Mouse (Mus musculus): ENCODE measurements around the gene Mcm7. TPM values are rescaled to one million over a fixed set of nuclear protein-coding genes. Genes with fewer than 3 reads are reported as not detected.

Gene Mcm7
- polyA plus RNA-seq, 1 experiment from 2014 or later: 225 TPM

DNA sequence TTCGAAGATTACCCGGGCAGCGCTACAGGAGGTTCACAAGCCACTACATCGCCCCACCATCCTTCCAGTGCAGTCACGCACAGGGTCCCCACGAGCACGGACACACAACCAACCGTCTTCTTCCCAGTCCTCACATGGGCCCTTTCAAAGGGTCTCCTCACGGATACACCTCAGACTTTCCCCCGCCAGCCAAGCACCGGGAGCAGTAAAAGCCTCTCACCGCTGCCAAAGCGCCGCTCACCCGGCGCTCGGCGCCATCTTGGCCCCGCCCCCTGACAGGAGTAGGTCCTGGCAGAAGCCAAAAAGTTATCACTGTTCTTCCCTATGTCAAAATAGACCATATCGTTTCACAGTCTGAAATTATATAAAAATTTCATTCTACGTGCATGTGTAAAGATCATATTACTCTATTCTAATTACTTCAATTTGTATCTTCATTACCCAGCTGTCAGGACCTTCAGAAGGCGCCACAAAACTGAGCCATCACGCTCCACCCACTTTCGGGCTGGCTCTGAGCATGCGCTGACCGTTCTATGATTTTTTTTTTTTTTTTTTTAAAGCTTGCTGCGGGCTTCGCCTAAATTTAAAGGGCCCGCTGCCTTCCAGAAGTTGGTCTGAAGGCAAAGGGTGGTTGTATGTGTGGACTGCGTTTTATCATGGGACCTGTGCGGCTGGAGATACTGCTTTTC, 14.9 kb upstream of the Mcm7 start, which contains the start of the genes Taf6 and Cnpy4:
Taf6 (minus strand) TSS at position 502 of the 689 bp plus-strand sequence.
Cnpy4 (plus strand) TSS at position 536 of the 689 bp plus-strand sequence.
- peaks cover 12% of the 10 kb centered on the region; the same call in 1 of the 2 replicates for H3K4me1 ChIP-seq
- H3K27ac ChIP-seq: peak within 1 kb of the TSS; percentile 93
- H3K9me3 ChIP-seq: no peaks in the 10 kb centered on the region
- H3K27me3 ChIP-seq (ENCODE audit: insufficient read depth, poor library complexity, severe bottlenecking): no peaks in the 10 kb centered on the region
- WGBS: under 1% methylated on average over 31 of the region's 31 CpGs
- peak; percentile 91 for DNase-seq (ENCODE audit: low spot score)
- H3K4me3 ChIP-seq: peak within 1 kb of the TSS; percentile 73
- peaks cover 46% of the 10 kb centered on the region for H3K36me3 ChIP-seq

GRCm38 (mm10) chr5:138173217-138173616, 995 bp upstream of the Mcm7 start:
- Histone ChIP-seq H3K4me1 (peaks cover 16% of the 10 kb centered on the region), H3K4me3 (no peak overlapping the region), H3K9me3 (no peaks in the 10 kb centered on the region), H3K27me3 (ENCODE audit: insufficient read depth, poor library complexity, severe bottlenecking) (no peaks in the 10 kb centered on the region), H3K36me3 (peaks cover 63% of the 10 kb centered on the region), H3K27ac (no peak overlapping the region)
- no peak for DNase-seq (ENCODE audit: low spot score)
- 89% methylated on average over 3 of the region's 3 CpGs for WGBS

DNA sequence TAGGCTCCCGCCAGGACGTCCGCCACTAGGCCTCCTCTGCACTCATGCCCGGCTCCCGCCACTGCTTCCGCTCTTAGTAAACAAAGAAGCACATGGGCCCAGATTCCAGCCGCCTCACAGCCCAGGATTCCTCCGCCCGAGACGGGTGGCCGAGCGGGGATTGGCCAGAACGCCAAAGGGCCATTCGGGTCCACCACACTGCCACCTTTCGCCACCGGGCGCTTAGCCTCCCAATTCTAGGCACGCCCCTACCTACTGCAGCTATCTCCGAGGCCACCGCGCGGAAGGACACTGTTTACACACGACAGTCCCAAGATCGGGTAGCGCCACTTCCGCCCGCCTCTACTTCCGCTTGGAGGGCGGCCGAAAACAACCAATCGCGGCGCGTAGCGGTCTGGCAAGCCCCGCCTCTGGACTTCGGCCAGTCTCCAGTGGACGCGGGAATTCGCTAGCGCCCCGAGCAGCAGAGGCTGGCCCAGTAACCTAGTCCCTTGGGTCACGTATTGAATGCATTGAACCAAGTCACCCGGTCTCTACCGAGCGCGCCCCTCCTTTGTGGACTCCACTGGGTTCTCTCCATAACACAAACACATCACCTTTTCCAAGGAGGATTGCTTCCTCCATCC, 1.2 kb downstream of the Mcm7 start:
- peaks cover 16% of the 10 kb centered on the region for H3K4me1 ChIP-seq
- peaks cover 65% of the 10 kb centered on the region for H3K36me3 ChIP-seq
- peak; percentile 99 for DNase-seq (ENCODE audit: low spot score)
- peak overlapping the region; percentile 85 for H3K4me3 ChIP-seq
- H3K27ac ChIP-seq: peak overlapping the region; percentile 93
- under 1% methylated on average over 47 of the region's 47 CpGs for WGBS
- no peaks in the 10 kb centered on the region for H3K9me3 ChIP-seq
- H3K27me3 ChIP-seq (ENCODE audit: insufficient read depth, poor library complexity, severe bottlenecking): no peaks in the 10 kb centered on the region

- Histone ChIP-seq H3K27ac (no peak overlapping the region; the same call in 1 of the 2 replicates), H3K36me3 (peaks cover 77% of the 10 kb centered on the region), H3K27me3 (ENCODE audit: insufficient read depth, poor library complexity, severe bottlenecking) (no peaks in the 10 kb centered on the region), H3K4me3 (no peak overlapping the region), H3K4me1 (peaks cover 16% of the 10 kb centered on the region), H3K9me3 (no peaks in the 10 kb centered on the region)
- WGBS: 83% methylated on average over 8 of the region's 8 CpGs
- DNase-seq (ENCODE audit: low spot score): no peak
Measured at GRCm38 (mm10) chr5:138165594-138165993, 6.6 kb downstream of the Mcm7 start.

GRCm38 (mm10) chr5:138163610-138164009, 8.6 kb downstream of the Mcm7 start:
- WGBS: 76% methylated on average over 10 of the region's 10 CpGs
- no peak for DNase-seq (ENCODE audit: low spot score)
- Histone ChIP-seq H3K4me1 (peaks cover 11% of the 10 kb centered on the region), H3K36me3 (peaks cover 64% of the 10 kb centered on the region), H3K27ac (no peak overlapping the region), H3K4me3 (no peak overlapping the region), H3K9me3 (no peaks in the 10 kb centered on the region), H3K27me3 (ENCODE audit: insufficient read depth, poor library complexity, severe bottlenecking) (no peaks in the 10 kb centered on the region)

DNA sequence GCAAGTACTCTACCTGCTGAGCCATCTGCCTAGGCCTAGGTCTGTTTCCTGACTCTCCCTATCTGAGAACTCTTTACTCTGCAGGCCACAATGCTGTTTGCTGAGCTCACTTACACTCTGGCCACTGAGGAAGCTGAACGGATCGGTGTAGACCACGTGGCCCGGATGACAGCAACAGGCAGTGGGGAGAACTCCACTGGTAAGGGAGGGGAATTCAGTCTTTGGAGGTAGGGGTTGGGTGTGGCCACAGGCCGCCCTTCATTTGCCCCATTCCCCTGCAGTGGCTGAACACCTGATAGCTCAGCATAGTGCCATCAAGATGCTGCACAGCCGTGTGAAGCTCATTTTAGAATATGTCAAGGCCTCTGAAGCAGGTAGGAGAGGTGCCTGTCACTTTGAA, 9.2 kb downstream of the Mcm7 start:
- Histone ChIP-seq H3K4me3 (no peak overlapping the region), H3K27me3 (ENCODE audit: insufficient read depth, poor library complexity, severe bottlenecking) (no peaks in the 10 kb centered on the region), H3K36me3 (peaks cover 59% of the 10 kb centered on the region), H3K27ac (no peak overlapping the region), H3K4me1 (peaks cover 11% of the 10 kb centered on the region), H3K9me3 (no peaks in the 10 kb centered on the region)
- 71% methylated on average over 6 of the region's 6 CpGs for WGBS
- DNase-seq (ENCODE audit: low spot score): no peak

DNA sequence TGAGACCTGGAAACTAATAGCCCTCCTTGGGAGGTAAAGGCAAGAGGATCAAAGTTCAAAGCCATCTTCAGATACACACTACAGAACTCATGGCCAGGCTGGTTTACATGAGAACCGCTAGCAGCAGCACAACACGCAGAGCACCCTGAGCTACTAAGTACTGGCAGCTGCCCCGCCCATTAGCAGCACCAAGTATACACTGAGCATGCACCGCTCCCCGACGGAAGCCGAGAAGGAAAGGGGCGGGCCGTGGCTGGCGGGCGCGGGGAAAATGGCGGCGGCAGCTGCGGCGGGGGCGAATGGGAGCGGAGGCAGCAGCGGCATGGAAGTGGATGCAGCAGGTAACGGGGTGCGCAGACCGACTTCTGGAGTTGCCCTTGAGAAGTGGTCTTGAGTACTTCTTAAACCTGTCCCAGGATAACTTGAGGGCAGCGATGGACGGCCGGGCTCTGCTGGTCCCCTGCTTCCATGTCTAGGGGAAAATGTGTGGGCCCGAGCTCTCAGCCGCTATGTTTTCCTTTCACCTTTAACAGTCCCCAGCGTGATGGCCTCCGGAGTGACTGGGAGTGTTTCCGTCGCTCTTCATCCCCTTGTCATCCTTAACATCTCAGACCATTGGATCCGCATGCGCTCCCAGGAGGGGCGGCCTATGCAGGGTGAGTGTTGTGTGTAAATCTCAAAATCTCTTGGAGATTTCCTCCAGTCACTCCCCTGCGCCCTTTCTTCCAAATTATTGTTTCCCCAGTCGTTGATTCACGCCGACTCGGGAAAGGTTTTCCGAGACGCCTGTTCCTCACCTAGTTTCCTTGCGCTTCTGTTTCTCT, 11.2 kb downstream of the Mcm7 start, which contains the start of gene Cops6:
Cops6 (plus strand) TSS at position 230 of the 824 bp plus-strand sequence.
- WGBS: under 1% methylated on average over 42 of the region's 42 CpGs

DNA sequence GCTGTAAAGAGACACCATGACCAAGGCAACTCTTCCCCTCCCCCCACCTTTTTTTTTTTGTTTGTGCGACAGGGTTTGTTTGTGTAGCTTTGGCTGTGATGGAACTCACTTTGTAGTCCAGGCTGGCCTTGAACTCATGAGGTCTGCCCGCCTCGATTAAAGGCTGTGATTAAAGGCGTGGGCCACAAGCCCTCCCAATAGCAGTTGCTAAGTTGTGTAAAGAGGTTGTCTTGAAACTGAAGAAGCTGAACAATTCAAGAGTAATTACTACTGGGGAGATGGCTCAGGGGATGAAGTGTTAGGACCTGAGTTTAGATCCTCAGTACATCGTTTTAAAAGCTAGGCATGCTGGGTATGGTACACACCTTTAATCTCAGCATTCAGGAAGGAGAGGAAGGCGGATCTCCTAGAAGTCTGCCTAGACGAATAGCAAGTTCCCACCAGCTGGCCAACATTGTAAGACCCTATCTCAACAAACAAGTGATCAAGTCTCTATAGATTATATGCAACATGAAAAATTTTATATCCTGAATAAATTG, 11.9 kb downstream of the Mcm7 start:
- Histone ChIP-seq H3K4me3 (peak overlapping the region; percentile 76), H3K27ac (peak overlapping the region; percentile 90), H3K9me3 (no peaks in the 10 kb centered on the region), H3K27me3 (ENCODE audit: insufficient read depth, poor library complexity, severe bottlenecking) (no peaks in the 10 kb centered on the region), H3K36me3 (peaks cover 31% of the 10 kb centered on the region), H3K4me1 (peaks cover 7% of the 10 kb centered on the region)
- 73% methylated on average over 7 of the region's 7 CpGs for WGBS
- no peak for DNase-seq (ENCODE audit: low spot score)

More for the DNA sequence above, 11.2 kb downstream of the Mcm7 start, which contains the start of gene Cops6:
- Histone ChIP-seq H3K4me3 (peak within 1 kb of the TSS; percentile 76), H3K27me3 (ENCODE audit: insufficient read depth, poor library complexity, severe bottlenecking) (no peaks in the 10 kb centered on the region), H3K36me3 (peaks cover 39% of the 10 kb centered on the region), H3K4me1 (peaks cover 11% of the 10 kb centered on the region), H3K27ac (peak within 1 kb of the TSS; percentile 90), H3K9me3 (no peaks in the 10 kb centered on the region)
- DNase-seq (ENCODE audit: low spot score): peak; percentile 97

- Histone ChIP-seq H3K27me3 (ENCODE audit: insufficient read depth, poor library complexity, severe bottlenecking) (no peaks in the 10 kb centered on the region), H3K4me3 (peak within 1 kb of the TSS; percentile 83), H3K4me1 (no peaks in the 10 kb centered on the region), H3K36me3 (peaks cover 25% of the 10 kb centered on the region), H3K27ac (peak within 1 kb of the TSS; percentile 96), H3K9me3 (no peaks in the 10 kb centered on the region)
- peak; percentile 96 for DNase-seq (ENCODE audit: low spot score)
- under 1% methylated on average over 31 of the region's 31 CpGs for whole genome bisulfite sequencing
Measured at GRCm38 (mm10) chr5:138155443-138155976, 16.7 kb downstream of the Mcm7 start, which contains the start of gene Zfp113. Zfp113 (minus strand) TSS chr5:138155744.

DNA sequence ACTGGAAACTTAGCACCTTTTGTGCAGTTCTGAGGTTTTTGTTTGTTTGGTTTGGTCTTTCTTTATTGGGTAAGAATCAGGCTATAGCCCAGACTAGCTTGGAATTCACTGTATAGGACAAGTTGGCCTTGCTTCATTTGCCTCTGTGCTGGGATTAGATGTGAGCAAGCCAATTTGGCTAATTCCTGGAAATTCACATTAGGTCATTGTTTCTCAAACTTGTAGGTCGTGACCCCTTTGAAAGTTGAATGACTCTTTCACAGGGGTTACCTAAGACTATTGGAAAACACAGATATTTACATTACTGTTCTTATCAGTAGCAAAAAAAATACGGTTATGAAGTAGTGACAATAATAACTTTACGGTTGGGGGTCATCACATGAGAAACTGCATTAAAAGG, 17.8 kb downstream of the Mcm7 start:
- WGBS: 76% methylated on average over 3 of the region's 3 CpGs
- H3K27me3 ChIP-seq (ENCODE audit: insufficient read depth, poor library complexity, severe bottlenecking): no peaks in the 10 kb centered on the region
- H3K9me3 ChIP-seq: no peaks in the 10 kb centered on the region
- DNase-seq (ENCODE audit: low spot score): no peak
- H3K4me3 ChIP-seq: peak overlapping the region; percentile 83
- no peaks in the 10 kb centered on the region for H3K4me1 ChIP-seq
- H3K36me3 ChIP-seq: peaks cover 30% of the 10 kb centered on the region
- peak overlapping the region; percentile 96; the same call in 1 of the 2 replicates for H3K27ac ChIP-seq

DNA sequence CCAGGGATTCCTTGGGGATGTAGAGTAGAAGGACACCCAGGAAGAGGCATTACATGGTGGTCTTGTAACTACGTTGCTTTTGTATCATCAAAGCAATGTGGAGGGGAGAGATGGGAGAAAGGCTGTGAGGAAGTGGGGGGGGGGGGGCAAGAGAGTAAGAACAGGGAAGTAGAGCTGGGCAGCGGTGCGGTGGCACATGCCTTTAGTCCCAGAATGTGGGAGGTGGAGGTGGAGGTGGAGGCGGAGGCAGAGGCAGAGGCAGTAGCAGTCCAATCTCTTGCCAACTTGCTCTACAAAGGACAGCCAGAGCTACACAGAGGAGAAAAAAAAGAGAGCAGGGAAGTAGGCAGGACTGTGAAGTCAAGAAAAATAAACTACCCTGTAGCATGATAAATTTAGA, 33.6 kb downstream of the Mcm7 start:
- Histone ChIP-seq H3K9me3 (no peaks in the 10 kb centered on the region), H3K4me3 (no peak overlapping the region), H3K36me3 (peaks cover 32% of the 10 kb centered on the region), H3K27me3 (ENCODE audit: insufficient read depth, poor library complexity, severe bottlenecking) (no peaks in the 10 kb centered on the region), H3K4me1 (no peaks in the 10 kb centered on the region), H3K27ac (no peak overlapping the region)
- no peak for DNase-seq (ENCODE audit: low spot score)
- WGBS: 81% methylated on average over 4 of the region's 4 CpGs

DNA sequence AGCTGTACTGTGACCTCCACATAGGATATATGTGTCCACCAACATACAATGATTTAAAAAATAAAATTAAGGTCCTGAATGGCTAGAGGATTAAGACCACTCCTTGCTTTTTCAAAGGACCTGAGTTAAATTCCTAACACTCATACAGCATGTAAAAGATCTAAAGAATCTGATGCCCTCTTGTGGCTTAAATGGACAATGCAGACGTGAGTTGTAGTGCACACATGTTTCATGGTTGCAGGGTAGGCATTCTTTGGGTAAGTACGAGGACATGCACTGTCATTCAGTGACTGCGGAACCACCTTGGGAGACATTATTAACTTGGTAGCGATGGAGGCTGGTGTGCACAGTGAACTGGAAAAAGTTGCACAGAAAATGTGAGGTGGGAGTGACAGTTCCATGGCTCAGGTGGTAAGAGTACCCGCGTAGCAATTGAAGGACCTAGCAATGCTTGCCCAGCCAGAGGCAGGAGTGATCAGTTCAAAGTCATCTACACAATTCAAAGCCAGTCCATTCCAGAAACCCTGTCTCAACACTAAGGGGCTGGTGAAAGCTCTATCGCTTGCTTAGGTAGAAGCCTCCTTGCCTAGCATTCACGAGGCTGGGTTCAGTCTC, 34.2 kb downstream of the Mcm7 start:
- no peaks in the 10 kb centered on the region for H3K4me1 ChIP-seq
- H3K4me3 ChIP-seq: no peak overlapping the region
- no peaks in the 10 kb centered on the region for H3K27me3 ChIP-seq (ENCODE audit: insufficient read depth, poor library complexity, severe bottlenecking)
- no peak overlapping the region for H3K27ac ChIP-seq
- no peaks in the 10 kb centered on the region for H3K9me3 ChIP-seq
- DNase-seq (ENCODE audit: low spot score): no peak
- peaks cover 32% of the 10 kb centered on the region for H3K36me3 ChIP-seq
- WGBS: 60% methylated on average over 8 of the region's 8 CpGs

All from heart, embryonic 10.5 days (tissue).